Mouse (Mus musculus) midbrain, embryonic 10.5 days (tissue): ENCODE results near the gene Leng1. TPM values are rescaled to one million over a fixed set of nuclear protein-coding genes. Genes with fewer than 3 reads are reported as not detected.
A peak's percentile ranks its signal among the peaks of the same experiment; 100 is the strongest.

Experiments
- DNase-seq: peaks from one replicate; pipeline ENCODE4 v3.0.0-alpha.2; 2017; ENCODE audit warnings: low spot score
- H3K27ac ChIP-seq: fragments of 300-500 bp; sonication (generic); replicated peaks from 2 replicates; pipeline ENCODE4 v1.5.1; 2016; ENCODE audit warnings: mild to moderate bottlenecking
- H3K27me3 ChIP-seq: fragments of 300-500 bp; sonication (generic); 2 replicates; pipeline ENCODE4 v1.6.1; 2016; ENCODE audit warnings: low read depth, mild to moderate bottlenecking; ENCODE audit not compliant: poor library complexity, severe bottlenecking
- H3K36me3 ChIP-seq: fragments of 300-500 bp; sonication (generic); 2 replicates; pipeline ENCODE4 v1.6.1; 2016; ENCODE audit warnings: mild to moderate bottlenecking, moderate library complexity
- H3K4me1 ChIP-seq: fragments of 300-500 bp; sonication (generic); 2 replicates; pipeline ENCODE4 v1.6.1; 2016
- H3K4me3 ChIP-seq: fragments of 300-500 bp; sonication (generic); 2 replicates; pipeline ENCODE4 v1.5.1; 2016; ENCODE audit warnings: mild to moderate bottlenecking, moderate library complexity
- H3K9me3 ChIP-seq: fragments of 300-500 bp; sonication (generic); replicated peaks from 2 replicates; pipeline ENCODE4 v1.6.1; 2016; ENCODE audit warnings: mild to moderate bottlenecking
- WGBS: fragments of 180-500 bp; shearing (Covaris S2); methylation state at CpG from one replicate; pipeline ENCODE4 v1.1.7; 2016; 5-methylcytosine and 5-hydroxymethylcytosine counted together
- polyA plus RNA-seq: library from polyadenylated mRNA; unstranded; fragments of >200 nt; fragmentation: Nextera tagmentation; extraction: Ambion mirVana; gene quantifications from 2 replicates; pipeline ENCODE4 v1.2.1, GENCODE M21; 2016

Gene Leng1
- polyA plus RNA-seq, 1 experiment from 2014 or later = 18.0 TPM

DNA sequence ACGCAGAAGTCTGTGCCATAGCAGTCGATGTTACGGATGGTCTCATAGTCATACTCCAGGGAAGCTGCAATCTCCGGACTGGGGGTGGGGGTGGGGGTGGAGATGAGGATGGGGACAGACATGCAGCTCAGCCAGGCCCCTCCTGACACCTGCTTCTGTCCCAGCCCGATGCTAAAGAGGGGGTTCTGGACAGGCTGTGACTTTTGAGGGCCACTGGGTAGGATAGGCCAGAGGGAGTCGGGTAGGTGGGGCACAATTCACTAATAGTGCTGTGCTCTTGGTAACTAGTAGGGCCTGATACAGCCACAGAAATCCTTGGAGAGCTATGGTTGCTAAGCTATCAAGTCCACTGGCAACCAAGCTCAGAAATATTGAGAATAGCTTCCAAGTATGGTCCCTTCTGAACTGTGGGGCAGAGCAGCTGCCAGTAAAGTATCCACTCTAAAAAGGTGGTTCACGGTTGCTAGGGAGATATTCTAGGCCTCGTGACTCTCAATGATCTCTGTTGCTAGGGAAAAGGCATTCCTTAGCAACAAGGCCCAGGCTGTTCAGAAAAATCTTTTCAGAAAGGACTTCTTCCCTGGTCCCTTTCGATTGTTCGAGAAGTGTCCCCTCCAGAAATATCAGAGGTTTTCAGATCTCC is 18.4 kb upstream of the Leng1 start:
- Histone ChIP-seq H3K36me3 (peaks cover 45% of the 10 kb centered on the region), H3K9me3 (peaks cover 3% of the 10 kb centered on the region; the same call in 1 of the 2 replicates), H3K4me3 (0 out of 2 replicates have a peak overlapping the region, but pooled peaks have one; percentile 14), H3K4me1 (peaks cover 25% of the 10 kb centered on the region), H3K27me3 (no peaks in the 10 kb centered on the region), H3K27ac (peak overlapping the region; percentile 78)
- DNase-seq = no peak
- WGBS = 71% methylated on average over 10 of the region's 10 CpGs

DNA sequence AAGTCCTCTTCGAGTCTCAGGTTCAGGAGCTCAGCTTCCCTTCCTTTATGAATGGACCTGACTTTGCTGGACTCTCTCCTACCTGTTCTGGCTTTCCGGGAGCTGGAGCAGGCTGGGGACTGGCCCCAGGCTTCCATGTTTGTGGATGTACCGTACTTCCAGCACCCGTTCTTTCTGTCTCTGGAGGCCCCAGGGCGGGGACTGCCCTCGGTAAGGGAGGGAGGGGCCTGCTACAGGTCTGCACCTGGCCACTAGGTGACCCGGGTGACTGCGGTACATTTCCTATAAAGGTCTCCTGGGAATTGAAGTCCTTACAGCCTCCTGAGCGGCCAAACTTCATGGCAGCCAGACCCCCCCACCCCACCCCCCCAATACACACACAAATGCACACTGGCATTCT is 11.7 kb upstream of the Leng1 start, which contains the start of gene Tmc4:
TSS of gene Tmc4 (minus strand) at position 212 of the 400 bp plus-strand sequence.
- no peak for DNase-seq
- 59% methylated on average over 9 of the region's 9 CpGs for WGBS
- Histone ChIP-seq H3K27ac (no peak within 1 kb of the TSS), H3K27me3 (no peaks in the 10 kb centered on the region), H3K36me3 (peaks cover 15% of the 10 kb centered on the region; the same call in 1 of the 2 replicates), H3K4me3 (no peak within 1 kb of the TSS), H3K9me3 (no peaks in the 10 kb centered on the region), H3K4me1 (peaks cover 3% of the 10 kb centered on the region; the same call in 1 of the 2 replicates)

DNA sequence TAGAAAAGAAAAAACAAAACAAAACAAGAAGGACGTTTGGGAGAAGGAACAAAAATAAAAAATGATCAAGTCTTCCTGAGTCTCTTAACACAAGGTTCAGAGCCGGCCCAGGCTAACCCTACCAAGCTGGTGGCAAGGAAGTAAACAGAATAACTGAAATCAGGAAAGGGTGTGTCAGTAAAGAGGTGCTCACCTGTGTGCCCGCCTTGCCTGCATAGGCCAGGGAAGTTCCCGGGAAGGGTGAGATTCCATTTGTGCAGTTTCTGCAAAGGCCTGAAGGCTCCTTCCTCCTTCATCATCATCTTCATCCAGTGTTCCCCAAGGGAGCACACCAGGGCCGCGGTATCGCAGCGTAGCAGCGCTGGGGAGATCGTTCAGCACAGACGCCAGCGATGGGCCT is 10.7 kb upstream of the Leng1 start:
- Histone ChIP-seq H3K4me3 (no peak overlapping the region), H3K36me3 (peaks cover 15% of the 10 kb centered on the region; the same call in 1 of the 2 replicates), H3K27me3 (no peaks in the 10 kb centered on the region), H3K4me1 (peaks cover 3% of the 10 kb centered on the region; the same call in 1 of the 2 replicates), H3K9me3 (no peaks in the 10 kb centered on the region), H3K27ac (no peak overlapping the region)
- 89% methylated on average over 12 of the region's 12 CpGs for WGBS
- no peak for DNase-seq

DNA sequence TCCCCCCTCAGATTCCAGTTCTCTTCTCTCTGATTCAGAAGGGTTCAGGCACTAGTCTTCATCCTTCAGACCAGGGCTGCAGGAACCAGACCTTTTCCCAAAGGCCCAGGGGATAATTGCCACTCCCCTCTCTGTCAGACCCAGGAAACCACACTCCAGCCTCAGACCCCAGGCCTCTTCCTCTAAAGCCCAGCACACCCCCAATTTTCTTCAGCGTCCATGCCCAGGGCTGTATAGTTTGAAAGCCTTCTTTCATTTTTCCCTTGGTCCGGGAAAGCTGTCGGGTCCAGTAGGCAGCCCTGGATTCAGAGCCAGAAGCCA is 9.5 kb upstream of the Leng1 start:
- peaks cover 3% of the 10 kb centered on the region; the same call in 1 of the 2 replicates for H3K4me1 ChIP-seq
- no peaks in the 10 kb centered on the region for H3K27me3 ChIP-seq
- no peak overlapping the region for H3K27ac ChIP-seq
- H3K36me3 ChIP-seq = peaks cover 8% of the 10 kb centered on the region; the same call in 1 of the 2 replicates
- DNase-seq = no peak
- WGBS = 68% methylated on average over 3 of the region's 3 CpGs
- no peaks in the 10 kb centered on the region for H3K9me3 ChIP-seq
- no peak overlapping the region for H3K4me3 ChIP-seq

DNA sequence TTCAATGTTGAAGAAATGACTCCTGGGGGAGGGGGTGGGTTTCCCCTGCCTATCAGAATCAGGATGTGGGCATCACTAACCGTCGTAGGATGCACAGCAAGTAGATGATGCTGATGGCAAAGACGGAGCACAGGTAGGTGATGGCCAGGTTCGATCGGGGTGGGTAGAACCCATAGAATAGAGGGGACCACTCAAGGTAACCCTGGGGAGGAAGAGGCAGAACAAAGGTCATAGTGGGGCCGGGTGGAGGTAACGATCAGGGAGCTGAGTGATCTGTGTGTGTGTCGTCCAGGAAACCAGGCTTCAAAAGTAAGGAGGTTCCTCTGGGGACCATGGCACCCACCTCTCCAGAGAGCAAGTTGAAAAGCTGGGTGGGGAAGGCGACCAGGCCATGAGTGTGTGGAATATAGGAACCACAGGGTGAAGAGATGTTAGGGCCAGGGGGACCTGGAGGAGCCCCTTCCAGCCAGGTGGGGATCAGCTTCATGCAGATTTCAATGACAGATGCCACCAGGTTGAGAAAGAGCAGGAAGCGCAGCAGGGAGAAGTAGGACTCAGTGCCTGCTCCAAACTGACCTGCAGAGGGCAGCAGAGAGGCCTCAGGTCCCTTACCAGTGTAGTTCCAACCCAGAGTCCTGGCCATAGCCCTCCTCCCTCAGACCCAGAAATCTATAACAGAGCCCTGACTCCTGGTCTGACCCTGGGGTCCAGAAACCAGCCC is 9.0 kb upstream of the Leng1 start:
- Histone ChIP-seq H3K9me3 (no peaks in the 10 kb centered on the region), H3K4me1 (peaks cover 3% of the 10 kb centered on the region; the same call in 1 of the 2 replicates), H3K4me3 (peak overlapping the region; percentile 20; the same call in 1 of the 2 replicates), H3K27me3 (no peaks in the 10 kb centered on the region), H3K27ac (no peak overlapping the region), H3K36me3 (peaks cover 7% of the 10 kb centered on the region; the same call in 1 of the 2 replicates)
- WGBS = 73% methylated on average over 10 of the region's 10 CpGs
- peak; percentile 79 for DNase-seq

DNA sequence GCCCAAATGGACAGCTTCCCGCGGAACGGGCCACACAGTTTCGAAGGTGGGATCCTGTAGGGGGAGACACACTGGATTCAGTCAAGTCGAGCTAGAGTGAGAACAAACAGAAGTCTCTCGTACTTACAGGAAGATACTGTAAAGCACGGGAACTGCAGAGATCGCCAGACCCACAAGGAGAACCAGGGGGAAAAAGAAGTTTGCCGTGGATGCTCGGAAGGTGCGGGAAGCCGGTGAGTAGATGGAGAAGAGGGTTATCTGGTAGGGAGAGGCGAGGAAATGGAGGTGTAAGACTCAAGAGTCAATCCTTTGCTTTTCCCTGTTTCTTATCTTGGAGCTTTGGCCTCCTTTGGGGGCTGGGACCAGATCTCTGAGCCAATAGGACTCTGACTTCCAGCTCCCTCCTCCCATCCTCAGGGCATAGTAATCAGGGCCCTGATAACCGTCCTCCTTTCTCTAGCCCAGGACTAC is 1.3 kb upstream of the Leng1 start:
- H3K27ac ChIP-seq = no peak overlapping the region
- no peaks in the 10 kb centered on the region for H3K27me3 ChIP-seq
- peak overlapping the region; percentile 11; the same call in 1 of the 2 replicates for H3K4me3 ChIP-seq
- no peaks in the 10 kb centered on the region for H3K9me3 ChIP-seq
- 10% methylated on average over 14 of the region's 14 CpGs for WGBS
- peaks cover 17% of the 10 kb centered on the region for H3K36me3 ChIP-seq
- DNase-seq = no peak
- peaks cover 30% of the 10 kb centered on the region for H3K4me1 ChIP-seq

DNA sequence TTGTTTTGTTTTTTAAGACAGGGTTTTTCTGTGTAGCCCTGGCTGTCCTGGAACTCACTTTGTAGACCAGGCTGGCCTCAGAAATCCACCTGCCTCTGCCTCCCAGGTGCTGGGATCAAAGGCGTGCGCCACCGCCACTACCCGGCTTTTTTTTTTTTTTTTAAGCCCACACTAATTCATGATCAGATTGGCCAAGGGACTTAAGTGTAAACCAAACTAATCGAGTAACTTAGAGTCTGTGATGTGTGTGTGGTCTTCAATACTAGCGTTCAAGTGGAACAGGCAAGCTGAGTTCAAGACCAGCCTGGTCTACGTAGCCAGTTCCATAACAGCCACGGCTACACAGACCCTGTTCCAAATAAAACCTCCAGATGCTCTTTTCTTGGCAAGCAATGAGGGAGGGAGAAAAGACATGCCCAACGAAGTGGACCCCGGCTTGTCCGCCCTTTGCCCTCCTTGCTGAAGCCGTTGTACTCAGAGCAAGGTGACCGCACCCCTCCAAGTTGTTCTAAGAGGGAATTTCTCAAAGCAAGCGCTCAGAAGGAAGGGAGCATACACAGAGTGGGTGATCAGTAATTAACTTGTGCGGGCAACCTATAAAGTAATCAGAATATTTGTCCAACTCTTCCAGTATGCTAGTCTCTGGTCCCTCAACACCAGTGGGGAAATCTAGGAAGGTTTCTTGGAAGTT is 971 bp downstream of the Leng1 start:
- H3K36me3 ChIP-seq = peaks cover 40% of the 10 kb centered on the region
- DNase-seq = peak; percentile 49
- 42% methylated on average over 15 of the region's 15 CpGs for WGBS

DNA sequence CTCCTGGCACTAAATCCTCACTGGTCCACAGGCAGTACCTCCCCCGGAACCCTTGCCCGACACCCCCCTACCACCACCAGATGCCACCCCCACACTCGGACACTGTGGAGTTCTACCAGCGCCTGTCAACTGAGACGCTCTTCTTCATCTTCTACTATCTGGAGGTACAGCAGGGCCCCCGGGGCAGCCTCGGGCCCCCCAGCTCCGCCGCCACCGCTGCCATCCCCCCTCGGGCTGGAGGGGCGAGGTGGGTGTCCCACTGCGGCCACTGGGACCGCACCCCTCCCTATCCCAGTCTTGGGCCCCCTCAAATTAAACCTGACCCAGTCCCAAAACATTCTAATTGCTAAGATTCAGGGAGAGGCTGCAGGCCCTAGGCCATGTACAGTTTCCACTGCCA is 7.1 kb downstream of the Leng1 start:
- H3K9me3 ChIP-seq = no peaks in the 10 kb centered on the region
- no peak for DNase-seq
- H3K36me3 ChIP-seq = peaks cover 100% of the 10 kb centered on the region
- H3K27me3 ChIP-seq = no peaks in the 10 kb centered on the region
- WGBS = 94% methylated on average over 14 of the region's 14 CpGs
- no peak overlapping the region for H3K4me3 ChIP-seq
- no peak overlapping the region for H3K27ac ChIP-seq
- H3K4me1 ChIP-seq = peaks cover 4% of the 10 kb centered on the region

More for the DNA sequence above, 971 bp downstream of the Leng1 start:
- no peaks in the 10 kb centered on the region for H3K27me3 ChIP-seq
- peak overlapping the region; percentile 91 for H3K27ac ChIP-seq
- H3K9me3 ChIP-seq = no peaks in the 10 kb centered on the region
- peaks cover 30% of the 10 kb centered on the region for H3K4me1 ChIP-seq
- H3K4me3 ChIP-seq = peak overlapping the region; percentile 81

DNA sequence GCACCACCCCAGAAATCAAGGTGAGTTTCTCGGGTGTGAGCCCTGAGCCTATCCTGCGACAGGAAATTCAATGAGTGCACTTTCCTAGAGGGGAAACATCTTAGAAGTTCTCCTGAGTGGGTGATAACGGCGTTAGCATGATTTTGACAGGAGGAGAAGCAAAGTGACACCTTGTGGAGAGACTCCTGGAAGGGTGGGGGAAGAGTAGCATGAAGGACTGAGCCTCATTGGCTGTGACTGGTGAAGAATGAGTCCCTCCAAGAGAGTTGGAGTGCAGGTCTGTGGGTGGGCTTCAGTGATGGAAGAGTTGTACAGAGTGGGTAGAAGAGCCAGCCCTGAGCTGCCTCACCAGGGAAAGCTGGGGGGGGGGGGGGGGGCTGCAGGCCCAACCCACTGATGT is 8.7 kb downstream of the Leng1 start:
- DNase-seq = no peak
- Histone ChIP-seq H3K9me3 (no peaks in the 10 kb centered on the region), H3K27ac (no peak overlapping the region), H3K4me1 (no peaks in the 10 kb centered on the region), H3K27me3 (no peaks in the 10 kb centered on the region), H3K36me3 (peaks cover 100% of the 10 kb centered on the region), H3K4me3 (no peak overlapping the region)
- WGBS = 91% methylated on average over 4 of the region's 4 CpGs

DNA sequence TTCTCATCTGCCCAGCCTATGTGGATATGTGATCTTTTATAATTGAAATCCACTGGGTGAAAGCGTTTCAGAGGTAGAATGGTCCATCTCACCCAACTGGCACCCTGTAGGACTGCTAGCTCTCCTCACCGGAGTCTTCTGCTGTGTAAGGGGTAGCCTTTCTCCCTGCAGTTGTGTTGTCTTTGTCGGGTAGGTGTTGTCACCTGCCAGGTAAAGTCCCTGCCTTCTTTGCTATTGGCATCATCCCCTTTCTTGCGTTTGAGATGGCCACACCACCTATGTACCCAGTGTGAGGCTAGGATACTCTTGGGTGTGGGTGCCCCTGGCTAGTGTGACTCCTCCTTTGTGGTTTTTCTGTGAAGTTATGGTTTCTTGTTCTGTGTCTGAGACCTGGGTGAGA is 19.0 kb downstream of the Leng1 start:
- Histone ChIP-seq H3K4me3 (peak overlapping the region; percentile 100), H3K27me3 (0 out of 2 replicates have a peak, but pooled peaks cover 6% of the 10 kb centered on the region), H3K36me3 (peaks cover 54% of the 10 kb centered on the region), H3K9me3 (0 out of 2 replicates have a peak, but pooled peaks cover 3% of the 10 kb centered on the region), H3K4me1 (peaks cover 40% of the 10 kb centered on the region), H3K27ac (peak overlapping the region; percentile 97)
- WGBS = 76% methylated on average over 4 of the region's 4 CpGs
- DNase-seq = no peak

DNA sequence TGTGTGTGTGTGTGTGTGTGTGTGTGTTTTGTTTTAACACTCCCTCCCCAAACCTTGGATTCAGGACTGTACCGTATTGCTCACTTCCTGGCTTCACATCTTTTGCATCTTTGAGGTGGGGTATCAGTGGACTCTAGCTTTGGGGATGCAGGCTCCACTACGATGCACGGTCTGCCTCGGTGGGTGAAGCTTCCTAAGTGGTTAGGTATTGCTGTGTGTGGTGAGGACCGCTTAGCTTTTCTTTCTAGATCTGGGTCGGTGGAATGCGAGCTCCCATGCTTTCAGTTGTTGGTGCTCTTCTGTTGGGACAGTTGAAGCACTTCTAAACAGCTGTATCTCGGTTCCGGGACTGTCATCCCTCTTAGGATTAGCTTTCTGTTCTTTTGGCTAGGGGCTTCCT is 19.5 kb downstream of the Leng1 start:
- Histone ChIP-seq H3K36me3 (peaks cover 54% of the 10 kb centered on the region), H3K27ac (peak overlapping the region; percentile 97), H3K4me3 (peak overlapping the region; percentile 100), H3K9me3 (0 out of 2 replicates have a peak, but pooled peaks cover 3% of the 10 kb centered on the region), H3K27me3 (0 out of 2 replicates have a peak, but pooled peaks cover 6% of the 10 kb centered on the region), H3K4me1 (peaks cover 40% of the 10 kb centered on the region)
- no peak for DNase-seq
- WGBS = 32% methylated on average over 9 of the region's 9 CpGs

DNA sequence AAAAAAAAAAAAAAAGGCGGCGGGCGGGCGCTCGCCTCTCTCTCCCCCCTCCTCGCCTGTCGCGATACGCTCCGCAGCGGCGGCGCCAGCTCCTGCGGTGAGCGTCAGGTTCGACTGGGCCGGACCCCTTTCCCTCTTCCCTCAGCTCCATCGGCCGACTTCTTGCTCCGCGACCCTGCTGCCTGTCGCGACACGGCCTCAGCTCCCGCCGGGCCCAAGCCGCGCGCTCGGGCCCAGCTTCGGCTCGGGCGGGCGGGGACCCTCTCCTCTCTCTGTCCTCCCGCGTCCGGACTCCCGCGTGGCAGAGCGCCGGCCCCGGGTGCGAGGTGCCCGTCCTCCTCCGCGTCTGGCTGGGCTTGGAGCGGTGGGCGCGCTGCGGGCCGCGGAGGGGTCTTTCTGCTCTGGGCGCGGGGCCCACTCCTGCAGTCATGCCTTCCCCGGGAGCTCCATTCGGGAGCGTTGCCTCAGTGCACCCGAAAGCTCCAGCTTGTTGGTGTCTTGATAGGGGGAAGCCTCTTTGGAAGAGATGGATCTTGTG is 20.1 kb downstream of the Leng1 start:
- H3K36me3 ChIP-seq = peaks cover 54% of the 10 kb centered on the region
- DNase-seq = no peak

More for the DNA sequence above, 20.1 kb downstream of the Leng1 start:
- H3K27me3 ChIP-seq = 0 out of 2 replicates have a peak, but pooled peaks cover 6% of the 10 kb centered on the region
- H3K4me3 ChIP-seq = peak overlapping the region; percentile 100
- WGBS = under 1% methylated on average over 56 of the region's 58 CpGs
- H3K4me1 ChIP-seq = peaks cover 40% of the 10 kb centered on the region
- peak overlapping the region; percentile 97 for H3K27ac ChIP-seq
- H3K9me3 ChIP-seq = 0 out of 2 replicates have a peak, but pooled peaks cover 3% of the 10 kb centered on the region
